Mouse (Mus musculus): ENCODE measurements around the gene Hsp90ab1. TPM values are rescaled to one million over a fixed set of nuclear protein-coding genes. Genes with fewer than 3 reads are reported as not detected.

Gene Hsp90ab1
- polyA plus RNA-seq, 1 experiment from 2014 or later, result 1,628 TPM

DNA sequence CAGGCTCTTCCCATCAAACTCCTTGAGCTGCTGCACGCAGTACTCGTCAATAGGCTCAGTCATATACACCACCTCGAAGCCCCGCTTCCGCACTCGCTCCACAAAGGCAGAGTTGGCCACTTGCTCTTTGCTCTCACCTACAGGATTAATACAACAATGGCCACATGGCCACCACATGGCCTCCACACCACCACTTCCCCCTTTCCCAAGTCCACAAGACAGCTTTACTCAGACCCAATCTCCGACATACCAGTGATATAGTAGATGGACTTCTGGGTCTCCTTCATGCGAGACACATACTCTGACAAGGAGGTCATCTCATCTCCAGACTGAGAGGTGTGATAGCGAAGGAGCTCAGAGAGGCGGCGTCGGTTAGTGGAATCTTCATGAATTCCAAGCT, 4.1 kb downstream of the Hsp90ab1 start:
- 88% methylated on average over 12 of the region's 12 CpGs for WGBS
- no peaks in the 10 kb centered on the region for H3K9me3 ChIP-seq (ENCODE audit: control insufficient read depth, low read length)
- H3K4me2 ChIP-seq (ENCODE audit: low read length), result no peak overlapping the region
- no peak for DNase-seq (ENCODE audit: low spot score)
- peaks cover 32% of the 10 kb centered on the region for H3K4me1 ChIP-seq (replicated peaks; ENCODE audit: control insufficient read depth, insufficient read depth, low read length)
- no peak overlapping the region for H3K4me3 ChIP-seq (ENCODE audit: low read depth, low read length)
- peak overlapping the region; percentile 2; the same call in 1 of the 2 replicates for H3K27ac ChIP-seq (ENCODE audit: low read depth)
- peaks cover 71% of the 10 kb centered on the region for H3K36me3 ChIP-seq (ENCODE audit: control insufficient read depth, insufficient read depth, low read length)
- H3K27me3 ChIP-seq (replicated peaks; ENCODE audit: control insufficient read depth, insufficient read depth, low read length), result no peaks in the 10 kb centered on the region
- ATAC-seq (replicated peaks; ENCODE audit: low FRiP score, low TSS enrichment, low read depth), result no peak
- H3K9ac ChIP-seq (ENCODE audit: low read length), result no peak overlapping the region

DNA sequence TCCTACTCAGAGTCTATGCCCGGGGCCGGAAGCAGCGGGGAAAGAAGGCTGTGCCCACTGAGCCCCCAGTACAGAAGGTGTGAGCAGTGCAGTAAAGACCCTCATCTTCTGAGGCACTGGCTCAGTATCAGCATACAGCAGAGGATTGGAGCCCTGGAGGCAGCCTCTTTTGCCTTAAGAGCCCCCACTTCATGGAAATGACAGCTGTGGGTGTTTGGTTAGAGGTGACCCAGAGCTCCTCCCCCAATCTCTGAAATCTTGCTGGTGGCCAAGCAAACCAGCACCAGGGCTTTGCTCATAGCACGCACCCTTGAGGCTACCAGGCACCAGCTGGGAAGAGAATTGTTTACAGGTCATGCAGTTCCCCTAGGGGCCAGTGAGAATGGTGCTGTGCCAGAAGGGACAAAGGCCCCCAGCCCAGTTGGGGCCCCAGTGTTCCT, 5.9 kb downstream of the Hsp90ab1 start:
- H3K36me3 ChIP-seq (ENCODE audit: control insufficient read depth, insufficient read depth, low read length), result peaks cover 71% of the 10 kb centered on the region
- peak; percentile 68 for DNase-seq (ENCODE audit: low spot score)
- H3K4me1 ChIP-seq (replicated peaks; ENCODE audit: control insufficient read depth, insufficient read depth, low read length), result peaks cover 32% of the 10 kb centered on the region
- no peaks in the 10 kb centered on the region for H3K9me3 ChIP-seq (ENCODE audit: control insufficient read depth, low read length)
- H3K9ac ChIP-seq (ENCODE audit: low read length), result no peak overlapping the region
- no peaks in the 10 kb centered on the region for H3K27me3 ChIP-seq (replicated peaks; ENCODE audit: control insufficient read depth, insufficient read depth, low read length)
- 0 out of 2 replicates have a peak overlapping the region, but pooled peaks have one; percentile 11 for H3K27ac ChIP-seq (ENCODE audit: low read depth)
- H3K4me3 ChIP-seq (ENCODE audit: low read depth, low read length), result no peak overlapping the region
- H3K4me2 ChIP-seq (ENCODE audit: low read length), result no peak overlapping the region
- WGBS, result 28% methylated on average over 4 of the region's 4 CpGs
- ATAC-seq (replicated peaks; ENCODE audit: low FRiP score, low TSS enrichment, low read depth), result peak; percentile 13; the same call in 1 of the 2 replicates

- Histone ChIP-seq H3K36me3 (ENCODE audit: control insufficient read depth, insufficient read depth, low read length) (peaks cover 66% of the 10 kb centered on the region), H3K27ac (ENCODE audit: low read depth) (peak overlapping the region; percentile 33; the same call in 1 of the 2 replicates), H3K4me2 (ENCODE audit: low read length) (no peak overlapping the region), H3K4me1 (replicated peaks; ENCODE audit: control insufficient read depth, insufficient read depth, low read length) (peaks cover 27% of the 10 kb centered on the region), H3K4me3 (ENCODE audit: low read depth, low read length) (no peak overlapping the region), H3K9me3 (ENCODE audit: control insufficient read depth, low read length) (no peaks in the 10 kb centered on the region), H3K27me3 (replicated peaks; ENCODE audit: control insufficient read depth, insufficient read depth, low read length) (no peaks in the 10 kb centered on the region), H3K9ac (ENCODE audit: low read length) (no peak overlapping the region)
- WGBS, result 58% methylated on average over 18 of the region's 18 CpGs
- peak; percentile 68 for DNase-seq (ENCODE audit: low spot score)
- ATAC-seq (replicated peaks; ENCODE audit: low FRiP score, low TSS enrichment, low read depth), result peak; percentile 7; the same call in 1 of the 2 replicates
Observed at GRCm38 (mm10) chr17:45566360-45567161, 6.5 kb downstream of the Hsp90ab1 start.

- no peak overlapping the region for H3K4me3 ChIP-seq (ENCODE audit: low read depth, low read length)
- WGBS, result 67% methylated on average over 1 of the region's 1 CpGs
- no peak overlapping the region for H3K9ac ChIP-seq (ENCODE audit: low read length)
- no peak overlapping the region for H3K4me2 ChIP-seq (ENCODE audit: low read length)
- no peaks in the 10 kb centered on the region for H3K9me3 ChIP-seq (ENCODE audit: control insufficient read depth, low read length)
- peaks cover 22% of the 10 kb centered on the region for H3K4me1 ChIP-seq (replicated peaks; ENCODE audit: control insufficient read depth, insufficient read depth, low read length)
- H3K27ac ChIP-seq (ENCODE audit: low read depth), result no peak overlapping the region
- DNase-seq (ENCODE audit: low spot score), result no peak
- H3K36me3 ChIP-seq (ENCODE audit: control insufficient read depth, insufficient read depth, low read length), result peaks cover 60% of the 10 kb centered on the region
- no peaks in the 10 kb centered on the region for H3K27me3 ChIP-seq (replicated peaks; ENCODE audit: control insufficient read depth, insufficient read depth, low read length)
- no peak for ATAC-seq (replicated peaks; ENCODE audit: low FRiP score, low TSS enrichment, low read depth)
Observed at GRCm38 (mm10) chr17:45566031-45566359, 7.1 kb downstream of the Hsp90ab1 start.

DNA sequence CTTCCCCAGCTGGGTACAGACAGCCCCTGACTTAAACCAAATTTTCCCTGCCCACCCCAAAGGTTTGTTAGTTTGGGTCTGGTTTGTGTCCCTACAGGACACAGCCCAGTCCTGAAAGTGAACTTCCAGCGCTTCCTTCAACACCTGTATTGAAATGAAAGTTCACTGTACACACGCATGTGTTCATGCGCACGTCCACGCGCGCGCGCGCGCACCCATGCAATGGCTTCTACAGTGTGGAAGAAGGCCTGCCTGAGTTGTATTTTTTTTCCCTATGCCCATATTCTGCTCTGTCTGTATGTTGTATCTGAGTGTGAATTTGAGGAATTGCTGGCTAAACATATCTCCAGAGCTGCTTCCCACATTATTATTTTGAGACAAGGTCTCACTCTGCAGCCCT, 8.0 kb downstream of the Hsp90ab1 start:
- H3K9ac ChIP-seq (ENCODE audit: low read length), result peak overlapping the region; percentile 90
- H3K9me3 ChIP-seq (ENCODE audit: control insufficient read depth, low read length), result no peaks in the 10 kb centered on the region
- peak overlapping the region; percentile 93 for H3K4me2 ChIP-seq (ENCODE audit: low read length)
- 91% methylated on average over 11 of the region's 11 CpGs for WGBS
- H3K4me3 ChIP-seq (ENCODE audit: low read depth, low read length), result peak overlapping the region; percentile 75
- DNase-seq (ENCODE audit: low spot score) (no peak), ATAC-seq (replicated peaks; ENCODE audit: low FRiP score, low TSS enrichment, low read depth) (no peak)
- H3K27ac ChIP-seq (ENCODE audit: low read depth), result no peak overlapping the region; the same call in 1 of the 2 replicates
- peaks cover 21% of the 10 kb centered on the region for H3K4me1 ChIP-seq (replicated peaks; ENCODE audit: control insufficient read depth, insufficient read depth, low read length)
- no peaks in the 10 kb centered on the region for H3K27me3 ChIP-seq (replicated peaks; ENCODE audit: control insufficient read depth, insufficient read depth, low read length)
- peaks cover 52% of the 10 kb centered on the region for H3K36me3 ChIP-seq (ENCODE audit: control insufficient read depth, insufficient read depth, low read length)

DNA sequence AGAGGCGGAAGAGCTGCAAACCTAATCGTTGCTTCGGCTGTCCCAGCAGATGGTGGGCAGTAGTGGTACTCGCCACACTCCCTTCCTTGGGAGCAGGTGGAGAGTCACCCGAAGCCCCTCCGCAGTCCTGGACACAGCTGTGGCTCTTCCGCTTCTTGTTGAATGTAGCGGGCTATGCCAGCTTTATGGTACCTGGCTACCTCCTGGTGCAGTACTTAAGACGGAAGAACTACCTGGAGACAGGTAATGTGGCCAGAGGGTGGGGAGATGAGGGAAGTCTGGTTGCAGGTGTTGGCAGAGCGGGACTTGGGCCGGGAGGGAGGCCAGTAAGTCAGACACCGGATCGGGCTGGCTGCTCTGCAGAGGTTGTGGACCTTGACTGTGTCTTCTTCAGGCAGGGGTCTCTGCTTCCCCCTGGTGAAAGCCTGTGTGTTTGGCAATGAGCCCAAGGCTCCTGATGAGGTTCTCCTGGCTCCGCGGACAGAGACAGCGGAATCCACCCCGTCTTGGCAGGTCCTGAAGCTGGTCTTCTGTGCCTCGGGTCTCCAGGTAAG, 8.5 kb downstream of the Hsp90ab1 start:
- Histone ChIP-seq H3K9ac (ENCODE audit: low read length) (peak overlapping the region; percentile 90), H3K4me2 (ENCODE audit: low read length) (peak overlapping the region; percentile 93), H3K27me3 (replicated peaks; ENCODE audit: control insufficient read depth, insufficient read depth, low read length) (no peaks in the 10 kb centered on the region), H3K4me1 (replicated peaks; ENCODE audit: control insufficient read depth, insufficient read depth, low read length) (peaks cover 21% of the 10 kb centered on the region), H3K36me3 (ENCODE audit: control insufficient read depth, insufficient read depth, low read length) (peaks cover 47% of the 10 kb centered on the region), H3K4me3 (ENCODE audit: low read depth, low read length) (peak overlapping the region; percentile 75), H3K27ac (ENCODE audit: low read depth) (peak overlapping the region; percentile 82; the same call in 1 of the 2 replicates), H3K9me3 (ENCODE audit: control insufficient read depth, low read length) (no peaks in the 10 kb centered on the region)
- ATAC-seq (replicated peaks; ENCODE audit: low FRiP score, low TSS enrichment, low read depth), result peak; percentile 2; the same call in 1 of the 2 replicates
- DNase-seq (ENCODE audit: low spot score), result peak; percentile 64
- WGBS, result 5% methylated on average over 18 of the region's 18 CpGs

- peaks cover 39% of the 10 kb centered on the region for H3K36me3 ChIP-seq (ENCODE audit: control insufficient read depth, insufficient read depth, low read length)
- no peaks in the 10 kb centered on the region for H3K27me3 ChIP-seq (replicated peaks; ENCODE audit: control insufficient read depth, insufficient read depth, low read length)
- WGBS, result under 1% methylated on average over 60 of the region's 61 CpGs
- peak; percentile 94 for DNase-seq (ENCODE audit: low spot score)
- H3K4me2 ChIP-seq (ENCODE audit: low read length), result peak within 1 kb of the TSS; percentile 93
- H3K9ac ChIP-seq (ENCODE audit: low read length), result peak within 1 kb of the TSS; percentile 90
- peaks cover 21% of the 10 kb centered on the region for H3K4me1 ChIP-seq (replicated peaks; ENCODE audit: control insufficient read depth, insufficient read depth, low read length)
- peak within 1 kb of the TSS; percentile 75 for H3K4me3 ChIP-seq (ENCODE audit: low read depth, low read length)
- peak; percentile 70 for ATAC-seq (replicated peaks; ENCODE audit: low FRiP score, low TSS enrichment, low read depth)
- no peaks in the 10 kb centered on the region for H3K9me3 ChIP-seq (ENCODE audit: control insufficient read depth, low read length)
- peak within 1 kb of the TSS; percentile 82 for H3K27ac ChIP-seq (ENCODE audit: low read depth)
Observed at GRCm38 (mm10) chr17:45563655-45564530, 9.2 kb downstream of the Hsp90ab1 start, which contains the start of gene Slc35b2. Gene Slc35b2, plus strand, starts transcription at chr17:45563874.

DNA sequence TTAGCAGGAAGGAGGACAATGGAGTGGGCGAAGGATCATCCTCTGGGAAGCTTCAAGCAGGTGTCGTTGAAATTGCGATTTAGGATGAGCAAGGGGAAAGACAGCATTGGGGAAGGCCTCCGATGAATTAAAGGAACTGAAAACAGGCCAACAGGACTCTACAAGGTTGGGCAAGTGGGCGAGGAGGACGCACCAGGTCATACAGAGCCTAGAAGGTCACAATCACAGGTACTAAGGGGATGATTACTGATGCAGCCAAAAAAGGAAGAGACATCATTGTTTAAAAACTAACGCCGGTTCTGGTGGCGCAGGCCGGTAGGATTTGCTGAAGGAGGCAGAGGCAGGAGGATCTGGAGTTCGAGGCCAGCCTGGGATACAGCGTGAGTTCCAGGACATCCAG, 9.9 kb downstream of the Hsp90ab1 start:
- H3K4me2 ChIP-seq (ENCODE audit: low read length), result no peak overlapping the region
- H3K9ac ChIP-seq (ENCODE audit: low read length), result no peak overlapping the region
- WGBS, result 71% methylated on average over 12 of the region's 12 CpGs
- H3K4me3 ChIP-seq (ENCODE audit: low read depth, low read length), result 0 out of 2 replicates have a peak overlapping the region, but pooled peaks have one; percentile 75
- H3K27me3 ChIP-seq (replicated peaks; ENCODE audit: control insufficient read depth, insufficient read depth, low read length), result no peaks in the 10 kb centered on the region
- no peak overlapping the region for H3K27ac ChIP-seq (ENCODE audit: low read depth)
- H3K36me3 ChIP-seq (ENCODE audit: control insufficient read depth, insufficient read depth, low read length), result peaks cover 33% of the 10 kb centered on the region
- ATAC-seq (replicated peaks; ENCODE audit: low FRiP score, low TSS enrichment, low read depth) (no peak), DNase-seq (ENCODE audit: low spot score) (no peak)
- no peaks in the 10 kb centered on the region for H3K9me3 ChIP-seq (ENCODE audit: control insufficient read depth, low read length)
- H3K4me1 ChIP-seq (replicated peaks; ENCODE audit: control insufficient read depth, insufficient read depth, low read length), result peaks cover 21% of the 10 kb centered on the region
